Mouse (Mus musculus) erythroblast, embryonic 14.5 days (primary cell): ENCODE data around the gene Tradd. TPM values are rescaled to one million over a fixed set of nuclear protein-coding genes. Genes with fewer than 3 reads are reported as not detected.

Experiments
- H3K27me3 ChIP-seq: 2 replicates; pipeline ENCODE4 v1.6.1; 2012; ENCODE audit warnings: inconsistent platforms; ENCODE audit not compliant: control insufficient read depth
- H3K36me3 ChIP-seq: 2 replicates; pipeline ENCODE4 v1.6.1; 2012; ENCODE audit warnings: mild to moderate bottlenecking, inconsistent platforms; ENCODE audit not compliant: control insufficient read depth
- H3K4me1 ChIP-seq: 2 replicates; pipeline ENCODE4 v1.6.1; 2012; ENCODE audit warnings: inconsistent platforms; ENCODE audit not compliant: control insufficient read depth
- H3K4me3 ChIP-seq: replicated peaks from 2 replicates; pipeline ENCODE3; 2012; ENCODE audit warnings: moderate library complexity, mild to moderate bottlenecking, inconsistent platforms
- H3K9me3 ChIP-seq: 2 replicates; pipeline ENCODE4 v1.6.1; 2012; ENCODE audit warnings: low read length, inconsistent platforms, mixed read lengths; ENCODE audit not compliant: control insufficient read depth
- GATA1 ChIP-seq: IDR thresholded peaks from 2 replicates; pipeline ENCODE4 v1.6.1; 2012; ENCODE audit warnings: low read length, inconsistent platforms, mixed read lengths
- TAL1 ChIP-seq: IDR thresholded peaks from 3 replicates; pipeline ENCODE4 v1.6.1; 2012; ENCODE audit warnings: low read length, inconsistent platforms, mixed read lengths
- polyA plus RNA-seq: library from polyadenylated mRNA; stranded (reverse); fragments of >175 nt; gene quantifications from 2 replicates; pipeline ENCODE4 v1.2.3, GENCODE M21; 2012

Tradd gene
- polyA plus RNA-seq, result 1.7 and 2.0 TPM in 2 replicates

DNA sequence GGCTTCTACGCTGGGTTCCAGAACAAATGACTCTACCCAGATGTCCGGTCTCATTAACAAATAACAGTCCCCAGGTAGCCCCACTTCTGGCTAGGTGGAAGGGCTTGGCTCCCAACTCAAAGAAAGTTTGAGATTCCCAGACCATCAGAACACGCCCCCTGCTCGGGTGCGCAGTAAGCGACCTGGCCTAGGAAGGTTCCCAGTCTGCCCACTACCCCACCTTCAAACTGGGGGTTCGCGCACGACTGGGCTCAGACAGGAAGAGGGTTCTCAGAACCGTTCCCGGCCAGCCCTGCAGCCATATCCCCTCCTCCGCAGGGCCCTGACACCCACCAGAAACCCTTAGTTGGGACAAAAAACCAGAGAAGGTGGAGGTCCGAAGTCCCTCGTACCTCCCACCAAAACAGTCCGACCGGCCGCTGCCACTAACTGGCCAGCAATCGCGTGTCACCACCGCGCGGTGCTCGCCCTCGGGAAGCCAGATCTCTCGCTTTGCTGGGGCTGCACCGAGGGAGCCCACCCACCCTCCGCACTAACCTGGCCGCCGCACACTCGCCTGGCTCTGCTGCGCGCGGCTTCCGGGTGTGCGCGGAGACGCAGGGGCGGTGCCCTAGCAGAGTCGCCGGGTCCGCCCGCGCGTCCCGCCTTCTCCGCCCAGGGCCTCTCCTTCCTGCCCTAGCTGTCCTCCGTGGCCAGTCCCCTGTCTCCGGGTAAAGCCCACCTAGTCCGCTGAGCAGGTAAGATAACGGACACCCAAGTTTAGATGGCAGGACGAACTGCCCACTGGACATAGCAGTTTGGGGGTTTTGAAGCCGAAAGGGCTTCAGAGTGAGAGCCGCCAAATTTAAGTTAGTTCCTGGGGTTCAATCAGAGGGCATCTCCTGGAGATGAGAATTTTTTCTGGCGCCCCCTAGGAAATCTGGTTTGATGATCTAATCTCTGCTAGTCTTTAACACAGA, at the start of gene Tradd, which contains the start of gene Fbxl8:
Gene Tradd, minus strand, starts transcription at position 586 of the 959 bp plus-strand sequence.
Gene Fbxl8, plus strand, starts transcription at position 625 of the 959 bp plus-strand sequence.
- Histone ChIP-seq H3K9me3 (peaks cover 24% of the 10 kb centered on the region), H3K4me1 (peaks cover 60% of the 10 kb centered on the region), H3K4me3 (peak within 1 kb of the TSS; percentile 77), H3K36me3 (peaks cover 2% of the 10 kb centered on the region; the same call in 1 of the 2 replicates), H3K27me3 (peaks cover 91% of the 10 kb centered on the region)
- TF ChIP-seq GATA1, result no peak
- TF ChIP-seq TAL1, result no peak

DNA sequence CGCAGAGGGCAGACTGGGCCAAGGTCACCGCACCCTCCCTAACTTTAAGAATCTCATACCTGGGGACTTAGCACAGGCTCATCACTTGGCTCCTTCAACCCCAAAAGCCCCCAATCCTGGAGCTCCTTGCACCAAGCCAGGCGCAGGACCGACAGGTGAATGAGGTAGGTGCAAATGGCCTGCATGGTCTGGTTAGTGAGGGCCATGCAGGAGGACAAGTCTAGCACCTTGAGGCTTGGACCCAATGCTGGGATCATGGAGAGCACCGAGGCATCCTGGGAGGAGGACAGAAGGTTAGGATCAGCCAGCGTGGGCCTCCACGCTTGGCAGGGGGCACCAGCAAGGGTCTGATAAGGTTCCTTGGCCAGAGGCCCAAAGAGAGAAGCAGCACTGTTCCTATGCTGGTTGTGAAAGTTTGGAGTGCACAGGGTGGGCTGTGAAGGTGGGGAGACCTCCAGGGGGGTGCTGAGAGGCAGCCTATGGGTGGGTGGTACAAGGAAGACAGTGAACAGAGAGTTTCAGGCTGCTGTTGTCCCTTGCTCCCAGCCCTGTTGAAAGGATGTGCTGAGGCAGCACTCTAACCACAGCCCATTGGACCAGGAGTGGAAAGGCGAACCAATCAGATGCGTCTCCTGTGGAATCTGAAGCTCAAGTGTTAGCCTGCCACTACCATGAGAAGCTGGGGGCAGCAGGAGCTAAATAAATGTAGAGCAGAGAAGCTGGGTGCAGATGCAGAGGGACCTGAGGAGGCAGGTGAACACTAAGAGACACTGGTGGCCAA, 49.4 kb upstream of the Tradd start:
- TF ChIP-seq TAL1 (no peak), GATA1 (no peak)
- peak overlapping the region; percentile 16 for H3K4me3 ChIP-seq
- peaks cover 3% of the 10 kb centered on the region for H3K9me3 ChIP-seq
- H3K27me3 ChIP-seq, result no peaks in the 10 kb centered on the region
- H3K4me1 ChIP-seq, result peaks cover 82% of the 10 kb centered on the region
- H3K36me3 ChIP-seq, result peaks cover 100% of the 10 kb centered on the region

DNA sequence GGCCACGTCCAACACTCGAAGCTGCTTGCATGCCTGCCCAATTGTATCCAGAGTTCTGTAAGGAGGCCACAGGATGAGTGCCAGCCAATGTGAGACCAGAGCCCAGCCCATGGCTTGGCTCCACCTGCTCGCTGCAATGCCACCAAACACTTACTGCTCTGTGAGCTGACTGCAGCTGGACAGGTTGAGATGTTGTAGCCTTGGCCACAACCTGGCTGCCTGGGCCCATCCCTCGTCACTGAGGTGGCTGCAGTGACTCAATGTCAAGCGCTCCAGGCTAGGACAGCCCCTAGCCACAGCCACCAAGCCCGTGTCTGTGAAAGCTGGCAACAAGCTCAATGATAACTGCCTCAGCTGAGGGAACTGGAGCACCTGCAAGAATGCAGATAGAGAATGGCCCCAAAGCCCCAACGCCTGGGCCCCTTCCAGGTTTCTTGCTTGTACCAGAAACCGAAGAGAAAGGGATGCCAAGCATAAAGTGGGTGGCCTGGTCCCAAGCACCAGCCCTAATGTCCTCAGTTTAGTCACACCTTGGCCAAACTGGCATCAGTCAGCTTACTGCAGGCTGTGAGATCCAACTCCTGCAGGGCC, 48.6 kb upstream of the Tradd start:
- H3K4me1 ChIP-seq, result peaks cover 77% of the 10 kb centered on the region
- peaks cover 100% of the 10 kb centered on the region for H3K36me3 ChIP-seq
- peak overlapping the region; percentile 16 for H3K4me3 ChIP-seq
- no peaks in the 10 kb centered on the region for H3K27me3 ChIP-seq
- TF ChIP-seq TAL1, result no peak
- TF ChIP-seq GATA1, result no peak
- peaks cover 3% of the 10 kb centered on the region for H3K9me3 ChIP-seq

DNA sequence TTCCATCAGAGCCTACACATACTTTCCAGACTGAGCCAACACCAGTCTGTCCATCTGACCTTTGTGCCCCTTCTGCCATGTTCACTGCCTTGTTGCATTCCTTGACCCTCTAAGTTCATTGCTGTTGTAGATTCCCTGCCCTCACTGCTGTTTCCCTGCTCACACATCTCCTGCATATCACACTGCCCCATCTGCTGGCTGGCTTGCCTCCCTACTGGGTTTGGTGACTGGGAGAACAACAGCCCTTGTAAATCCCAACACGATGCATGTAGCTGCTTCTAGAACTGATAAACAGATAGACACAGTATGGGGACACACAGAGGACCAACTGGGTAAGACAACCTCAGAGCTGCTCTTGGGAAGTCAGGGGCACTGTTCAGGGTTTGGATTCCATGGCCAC, 47.3 kb upstream of the Tradd start:
- H3K4me3 ChIP-seq, result no peak overlapping the region
- H3K27me3 ChIP-seq, result no peaks in the 10 kb centered on the region
- TF ChIP-seq GATA1, result peak; percentile 32; the same call in 1 of the 2 replicates
- TF ChIP-seq TAL1, result peak; percentile 47; the same call in 2 of the 3 replicates
- H3K9me3 ChIP-seq, result peaks cover 3% of the 10 kb centered on the region
- H3K36me3 ChIP-seq, result peaks cover 100% of the 10 kb centered on the region
- peaks cover 71% of the 10 kb centered on the region for H3K4me1 ChIP-seq

DNA sequence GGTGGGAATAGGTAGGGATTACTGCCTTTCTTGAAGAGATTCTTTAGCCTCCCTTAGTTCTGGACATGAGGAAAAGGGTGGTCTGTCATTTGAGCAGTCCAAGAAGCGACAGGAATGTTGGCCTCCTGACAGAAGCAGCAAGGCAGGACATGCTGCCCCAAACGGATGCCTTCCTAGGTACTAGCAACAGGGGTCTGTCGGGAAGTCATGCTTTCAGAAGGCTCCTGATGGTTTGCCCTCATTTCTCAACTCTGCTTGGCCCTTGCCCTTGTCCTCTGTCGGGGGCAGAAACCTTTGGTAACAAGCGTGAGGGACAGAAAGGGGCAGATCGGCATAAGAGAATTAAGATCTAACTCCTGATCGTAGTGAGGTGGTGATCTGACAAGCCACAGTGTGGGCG, 45.7 kb upstream of the Tradd start:
- H3K36me3 ChIP-seq, result peaks cover 100% of the 10 kb centered on the region

DNA sequence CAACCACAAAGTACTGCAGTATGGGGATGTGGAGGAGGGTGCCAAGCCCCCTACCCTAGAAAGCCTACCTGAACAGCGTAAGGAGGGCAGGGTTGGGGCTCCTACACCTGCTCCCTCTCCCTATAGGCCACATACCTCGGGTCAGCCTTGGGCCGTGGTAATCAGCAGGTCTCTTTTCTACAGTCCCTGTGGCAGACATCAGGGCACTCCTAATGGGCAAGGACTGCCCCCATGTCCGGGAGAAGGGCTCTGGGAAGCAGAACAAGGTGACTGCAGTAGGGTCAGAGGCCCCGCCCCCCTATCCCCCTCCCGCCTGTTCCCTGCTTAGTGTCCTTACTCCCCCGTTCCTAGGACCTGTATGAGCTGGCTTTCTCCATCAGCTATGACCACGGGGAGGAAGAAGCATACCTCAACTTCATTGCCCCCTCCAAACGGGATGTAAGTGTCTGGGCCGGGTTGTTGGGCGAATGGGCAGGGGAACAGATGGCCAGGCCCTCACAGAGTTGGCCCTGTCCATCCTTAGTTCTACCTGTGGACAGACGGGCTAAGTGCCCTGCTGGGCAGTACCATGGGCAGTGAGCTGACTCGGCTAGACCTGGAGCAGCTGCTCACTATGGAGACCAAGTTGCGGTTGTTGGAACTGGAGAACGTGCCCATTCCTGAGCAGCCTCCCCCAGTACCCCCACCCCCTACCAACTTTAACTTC, 44.9 kb upstream of the Tradd start:
- peaks cover 75% of the 10 kb centered on the region for H3K4me1 ChIP-seq
- TF ChIP-seq TAL1 (no peak), GATA1 (no peak)
- peaks cover 100% of the 10 kb centered on the region for H3K36me3 ChIP-seq
- peaks cover 3% of the 10 kb centered on the region for H3K9me3 ChIP-seq
- no peak overlapping the region for H3K4me3 ChIP-seq
- H3K27me3 ChIP-seq, result no peaks in the 10 kb centered on the region

More for the DNA sequence above, 45.7 kb upstream of the Tradd start:
- no peaks in the 10 kb centered on the region for H3K27me3 ChIP-seq
- TF ChIP-seq TAL1 (no peak), GATA1 (no peak)
- H3K9me3 ChIP-seq, result peaks cover 3% of the 10 kb centered on the region
- peaks cover 75% of the 10 kb centered on the region for H3K4me1 ChIP-seq
- H3K4me3 ChIP-seq, result no peak overlapping the region

DNA sequence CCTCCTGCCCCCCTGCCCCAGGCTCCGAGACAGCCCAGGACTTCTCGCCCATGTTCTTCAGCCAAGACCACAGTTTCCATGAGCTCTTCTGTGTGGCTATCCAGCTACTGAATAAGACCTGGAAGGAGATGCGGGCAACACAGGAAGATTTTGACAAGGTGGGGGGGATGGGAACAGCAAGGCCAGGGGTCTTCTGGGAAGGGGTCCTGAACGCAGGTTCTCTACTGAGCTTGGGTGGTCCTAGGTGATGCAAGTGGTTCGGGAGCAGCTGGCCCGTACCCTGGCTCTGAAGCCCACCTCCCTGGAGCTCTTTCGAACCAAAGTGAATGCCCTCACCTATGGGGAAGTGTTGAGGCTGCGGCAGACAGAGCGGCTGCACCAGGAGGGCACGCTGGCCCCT, 44.0 kb upstream of the Tradd start:
- Histone ChIP-seq H3K27me3 (no peaks in the 10 kb centered on the region), H3K9me3 (peaks cover 3% of the 10 kb centered on the region), H3K4me3 (no peak overlapping the region), H3K36me3 (peaks cover 100% of the 10 kb centered on the region), H3K4me1 (peaks cover 75% of the 10 kb centered on the region)
- TF ChIP-seq GATA1, result no peak

DNA sequence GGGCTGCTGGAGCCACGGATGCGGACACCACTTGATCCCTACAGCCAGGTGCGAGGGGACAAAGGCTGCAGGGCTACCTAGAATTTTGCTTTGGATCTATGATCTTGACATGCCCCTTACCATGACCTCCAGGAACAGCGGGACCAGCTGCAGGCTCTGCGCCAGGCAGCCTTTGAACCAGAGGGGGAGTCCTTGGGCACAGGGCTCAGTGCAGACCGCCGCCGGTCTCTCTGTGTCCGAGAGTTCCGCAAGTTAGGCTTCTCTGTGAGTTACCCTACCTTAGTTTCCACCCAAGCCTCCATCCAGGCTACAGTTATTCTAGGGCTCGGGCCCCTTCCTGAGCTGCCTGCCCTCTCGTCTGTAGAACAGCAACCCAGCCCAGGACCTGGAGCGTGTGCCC, 43.3 kb upstream of the Tradd start:
- peaks cover 75% of the 10 kb centered on the region for H3K4me1 ChIP-seq
- TF ChIP-seq TAL1, result no peak
- no peak for TF ChIP-seq GATA1
- H3K27me3 ChIP-seq, result no peaks in the 10 kb centered on the region
- H3K36me3 ChIP-seq, result peaks cover 100% of the 10 kb centered on the region
- peaks cover 3% of the 10 kb centered on the region for H3K9me3 ChIP-seq
- H3K4me3 ChIP-seq, result no peak overlapping the region
